Mouse (Mus musculus) mouse trophoblast stem cell (cell line): ENCODE data around the gene Cd28.
"Not testable (repeated sequence)": the region's sequence is repeated elsewhere in the genome, so short reads cannot be mapped to it uniquely, and the experiment has no call there.

Experiments used
- in situ Hi-C, 2 experiments: fragments of 300-500 bp; cut with MseI, MboI; formaldehyde crosslinking; loops; 2 replicates in 1 of 2; 3 replicates in 1 of 2; pipeline ENCODE4 v1.15.1; 2025

Cd28 gene

GRCm38 (mm10) chr1:60799795-60800345 lies 83.3 kb downstream of the Cd28 start:
- in situ Hi-C loops = no loop called here

- in situ Hi-C loops = no loop called here
These were observed 84.6 kb downstream of the Cd28 start for GRCm38 (mm10) chr1:60801210-60801671.

GRCm38 (mm10) chr1:60803128-60803824 lies 86.7 kb downstream of the Cd28 start:
- in situ Hi-C loops = no loop called here

DNA sequence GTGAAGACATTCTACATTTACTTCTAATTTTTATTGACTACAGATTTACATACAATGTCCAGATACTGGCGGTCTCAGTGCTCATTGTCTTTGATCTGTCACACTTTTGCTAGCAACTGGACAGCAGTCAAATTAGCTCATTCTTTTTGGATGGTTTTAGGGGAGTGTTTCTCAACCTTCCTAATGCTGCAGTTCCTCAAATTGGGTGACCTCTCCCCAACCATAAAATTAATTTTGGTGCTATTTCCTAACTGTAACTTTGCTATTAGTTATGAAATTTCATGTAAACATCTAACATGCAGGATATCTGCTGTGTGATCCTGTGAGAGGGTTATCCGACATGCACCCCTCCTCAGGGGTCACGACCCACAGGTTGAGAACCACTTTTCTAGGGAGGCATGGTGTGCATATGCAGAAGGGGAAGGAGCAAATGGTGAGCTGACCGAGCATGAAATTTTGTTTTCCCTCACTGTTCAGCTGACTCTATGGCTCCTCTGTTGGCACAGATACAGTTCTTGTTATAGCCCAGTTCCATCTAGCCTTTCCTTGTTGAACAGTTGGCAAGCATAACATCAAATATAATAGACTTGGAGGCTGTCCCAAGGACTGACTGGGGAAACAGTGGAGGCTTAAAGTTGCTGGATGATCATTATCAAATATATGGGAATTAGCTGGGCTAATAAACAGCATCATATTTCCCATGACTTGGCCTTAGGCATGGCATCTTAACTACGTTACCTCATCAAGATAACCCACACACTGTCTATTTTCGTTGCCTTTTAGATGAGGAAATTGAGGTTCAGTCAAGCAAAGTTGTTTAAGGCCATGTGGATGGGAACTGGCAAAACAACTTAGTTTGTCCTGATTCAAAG lies 87.5 kb downstream of the Cd28 start:
- in situ Hi-C loops = no loop called here

GRCm38 (mm10) chr1:60805178-60805577 lies 88.6 kb downstream of the Cd28 start:
- in situ Hi-C loops = no loop called here

DNA sequence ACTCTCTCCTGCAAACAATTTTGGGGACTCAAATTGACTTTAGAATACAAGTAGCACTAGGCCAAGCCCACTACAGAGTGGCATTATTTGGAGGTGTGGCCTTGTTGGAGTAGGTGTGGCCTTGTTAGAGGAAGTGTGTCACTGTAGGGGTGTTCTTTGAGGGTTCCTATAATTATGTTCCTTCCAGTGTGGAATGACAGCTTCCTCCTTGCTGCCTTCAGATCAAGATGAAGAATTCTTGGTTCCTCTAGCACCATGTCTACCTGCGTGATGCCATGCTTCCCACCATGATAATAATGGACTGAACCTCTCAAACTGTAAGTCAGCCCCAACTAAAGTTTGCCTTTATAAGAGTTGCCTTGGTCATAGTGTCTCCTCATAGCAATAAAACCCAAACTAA lies 91.1 kb downstream of the Cd28 start:
- in situ Hi-C loops = no loop called here

GRCm38 (mm10) chr1:60808466-60808865 lies 91.9 kb downstream of the Cd28 start:
- in situ Hi-C loops = no loop called here

DNA sequence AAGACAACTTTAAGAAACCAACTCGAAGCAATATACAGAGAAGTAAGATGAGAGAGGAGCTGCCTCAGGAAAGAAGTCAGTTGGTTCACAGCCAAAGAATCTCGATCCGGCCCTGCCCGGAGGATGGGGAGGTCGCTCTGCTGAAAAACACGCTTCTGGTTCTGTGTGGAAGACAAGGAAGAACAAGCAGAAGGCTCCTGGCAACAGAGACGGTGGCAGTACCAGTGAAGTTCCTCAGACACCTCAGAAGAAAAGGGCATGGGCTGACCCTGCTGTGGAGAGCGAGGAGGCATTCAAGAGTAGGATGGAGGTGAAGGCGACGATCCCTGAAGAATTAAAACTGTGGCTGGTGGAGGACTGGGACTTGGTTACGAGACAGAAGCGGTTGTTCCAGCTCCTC lies 92.6 kb downstream of the Cd28 start:
- in situ Hi-C loops = no loop called here

DNA sequence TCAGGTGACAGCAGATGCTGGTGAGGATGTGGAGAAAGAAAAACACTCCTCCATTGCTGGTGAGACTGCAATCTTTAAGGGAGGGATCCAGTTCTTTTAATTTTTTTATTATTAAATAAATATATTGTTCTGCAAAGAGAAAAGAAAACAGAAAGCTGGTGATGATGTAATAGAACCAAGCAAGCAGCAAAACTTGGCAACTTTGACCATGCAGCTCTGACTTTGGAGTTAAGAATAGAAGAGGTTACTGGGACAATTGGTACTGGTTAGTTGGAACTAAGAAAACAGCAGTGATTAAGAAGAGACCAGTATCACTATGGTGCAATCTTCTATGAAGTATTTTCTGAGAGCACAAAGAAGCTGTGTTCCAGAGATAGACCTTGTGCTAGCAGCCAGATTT lies 94.2 kb downstream of the Cd28 start:
- in situ Hi-C loops = no loop called here

GRCm38 (mm10) chr1:60811998-60812397 lies 95.4 kb downstream of the Cd28 start:
- in situ Hi-C loops = no loop called here

GRCm38 (mm10) chr1:60813411-60813810 lies 96.8 kb downstream of the Cd28 start:
- in situ Hi-C loops = no loop called here

DNA sequence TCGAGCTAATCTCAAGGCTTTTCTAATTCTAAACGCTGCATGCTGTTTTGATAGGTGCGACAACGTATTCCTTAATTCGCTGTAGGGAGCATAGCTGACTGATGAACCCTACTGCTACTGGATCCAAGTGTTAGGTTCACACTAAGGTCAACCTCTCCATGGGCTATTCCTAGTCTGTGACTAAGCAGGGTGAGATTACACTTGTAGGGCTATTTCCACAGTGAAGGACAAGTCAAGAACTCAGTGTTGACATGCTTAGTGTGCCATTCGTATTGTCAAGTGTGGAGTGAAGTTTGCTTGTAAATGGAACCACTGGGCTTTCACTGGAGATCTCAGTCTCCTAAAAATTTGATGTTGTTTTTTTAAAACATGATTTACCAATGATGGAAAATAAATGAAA lies 99.3 kb downstream of the Cd28 start:
- in situ Hi-C loops = no loop called here

- in situ Hi-C loops = not testable (repeated sequence)
These were observed 101.9 kb downstream of the Cd28 start for GRCm38 (mm10) chr1:60818491-60818890.

- in situ Hi-C loops = no loop called here
These were observed 103.4 kb downstream of the Cd28 start for GRCm38 (mm10) chr1:60819993-60820392.

DNA sequence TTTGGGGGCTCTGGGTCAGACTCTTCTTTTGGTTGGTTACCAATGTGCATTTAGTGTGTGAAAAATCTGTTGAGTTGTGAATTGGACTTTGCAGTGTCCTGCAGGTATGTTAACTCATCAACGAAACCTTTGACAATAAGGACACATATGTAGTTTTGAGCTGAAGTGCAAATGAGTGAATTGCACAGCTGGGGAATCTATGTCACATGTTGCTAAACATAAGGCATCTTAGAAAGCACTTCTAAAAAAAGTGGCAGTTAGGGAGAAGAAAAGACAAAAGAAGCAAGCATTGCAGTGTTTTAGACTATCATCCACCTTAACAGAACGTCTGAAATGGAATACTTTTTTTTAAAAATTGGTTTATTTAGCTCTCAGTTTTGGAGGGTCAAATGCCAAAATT lies 104.4 kb downstream of the Cd28 start:
- in situ Hi-C loops = no loop called here

GRCm38 (mm10) chr1:60821590-60821989 lies 105.0 kb downstream of the Cd28 start:
- in situ Hi-C loops = no loop called here
